Mouse (Mus musculus): ENCODE measurements around the gene Nlrp6.

DNA sequence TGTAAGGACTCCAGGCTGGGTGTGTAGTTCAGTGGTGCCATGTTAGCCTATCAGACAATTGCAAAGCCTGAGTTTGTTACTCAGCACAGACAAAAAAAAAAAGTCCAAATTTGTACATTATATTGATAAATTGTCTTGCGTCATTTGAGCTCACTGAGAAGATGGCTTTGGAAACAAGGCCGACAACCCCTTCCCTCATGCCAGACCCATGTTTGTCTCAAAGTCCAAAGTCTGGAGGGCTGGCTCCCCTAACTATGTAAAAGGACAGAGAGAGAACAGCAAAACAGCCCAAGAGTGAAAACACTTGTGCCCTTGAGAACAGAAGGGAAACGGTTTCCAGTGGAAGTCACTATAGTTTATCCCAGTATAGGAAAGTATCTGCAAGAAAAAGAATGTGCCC, 40.3 kb upstream of the Nlrp6 start:
- TF ChIP-seq CTCF (IDR thresholded peaks at IDR 0.05; ENCODE audit: low read depth) (no peak), EP300 (IDR thresholded peaks at IDR 0.05; ENCODE audit: low read depth) (no peak)

Measured in liver, embryonic 14.5 days (tissue).